Mouse (Mus musculus): ENCODE results near the gene Lpar5. TPM values are rescaled to one million over a fixed set of nuclear protein-coding genes. Genes with fewer than 3 reads are reported as not detected.

Gene Lpar5
- polyA plus RNA-seq, 1 experiment, result not detected

- Histone ChIP-seq H3K4me1 (ENCODE audit: control insufficient read depth, insufficient read depth, insufficient read length, low read length) (peaks cover 4% of the 10 kb centered on the region; the same call in 1 of the 2 replicates), H3K4me3 (ENCODE audit: insufficient read depth, low read depth, low read length) (no peak overlapping the region), H3K27ac (replicated peaks; ENCODE audit: low read depth, low read length) (no peak overlapping the region)
These were observed 62.1 kb downstream of the Lpar5 start for GRCm38 (mm10) chr6:125129710-125130402.

- Histone ChIP-seq H3K27ac (replicated peaks; ENCODE audit: low read depth, low read length) (peak within 1 kb of the TSS; percentile 76), H3K4me3 (ENCODE audit: insufficient read depth, low read depth, low read length) (peak within 1 kb of the TSS; percentile 88), H3K4me1 (ENCODE audit: control insufficient read depth, insufficient read depth, insufficient read length, low read length) (peaks cover 4% of the 10 kb centered on the region; the same call in 1 of the 2 replicates)
These were observed 63.8 kb downstream of the Lpar5 start, which contains the start of gene Nop2 for GRCm38 (mm10) chr6:125131302-125132156. Gene Nop2, plus strand, starts transcription at chr6:125131909.

Other genes with a start within 250 kb of the Lpar5 start
- 35.8 and 39.4 TPM in 2 replicates for gene Usp5, start 238.4 kb upstream of the Lpar5 start, polyA plus RNA-seq (2012; ENCODE audit: insufficient read depth, insufficient read length, missing spikeins)
- gene Cdca3, start 238.4 kb upstream of the Lpar5 start, polyA plus RNA-seq (2012; ENCODE audit: insufficient read depth, insufficient read length, missing spikeins), result 2.4 TPM in 1 of 2 replicates, not detected in the other
- not detected in 2 replicates for gene Gnb3, start 227.6 kb upstream of the Lpar5 start, polyA plus RNA-seq (2012; ENCODE audit: insufficient read depth, insufficient read length, missing spikeins)
- gene P3h3, start 210.2 kb upstream of the Lpar5 start, polyA plus RNA-seq (2012; ENCODE audit: insufficient read depth, insufficient read length, missing spikeins), result 2.7 and 3.8 TPM in 2 replicates
- gene Gpr162, start 203.9 kb upstream of the Lpar5 start, polyA plus RNA-seq (2012; ENCODE audit: insufficient read depth, insufficient read length, missing spikeins), result 0.88 TPM in 1 of 2 replicates, not detected in the other
- not detected in 2 replicates for gene Cd4, start 179.7 kb upstream of the Lpar5 start, polyA plus RNA-seq (2012; ENCODE audit: insufficient read depth, insufficient read length, missing spikeins)
- 12.2 and 15.1 TPM in 2 replicates for gene Lag3, start 156.2 kb upstream of the Lpar5 start, polyA plus RNA-seq (2012; ENCODE audit: insufficient read depth, insufficient read length, missing spikeins)
- 949 and 1,236 TPM in 2 replicates for gene Ptms, start 147.8 kb upstream of the Lpar5 start, polyA plus RNA-seq (2012; ENCODE audit: insufficient read depth, insufficient read length, missing spikeins)
- gene Mlf2, start 136.5 kb upstream of the Lpar5 start, polyA plus RNA-seq (2012; ENCODE audit: insufficient read depth, insufficient read length, missing spikeins), result 238 and 301 TPM in 2 replicates
- 74.8 and 85.4 TPM in 2 replicates for gene Cops7a, start 102.4 kb upstream of the Lpar5 start, polyA plus RNA-seq (2012; ENCODE audit: insufficient read depth, insufficient read length, missing spikeins)
- 0.54 TPM in 1 of 2 replicates, not detected in the other for gene Pianp, start 71.2 kb upstream of the Lpar5 start, polyA plus RNA-seq (2012; ENCODE audit: insufficient read depth, insufficient read length, missing spikeins)
- gene Zfp384, start 58.8 kb upstream of the Lpar5 start, polyA plus RNA-seq (2012; ENCODE audit: insufficient read depth, insufficient read length, missing spikeins), result 19.9 and 25.6 TPM in 2 replicates
- gene Ing4, start 28.2 kb upstream of the Lpar5 start, polyA plus RNA-seq (2012; ENCODE audit: insufficient read depth, insufficient read length, missing spikeins), result 32.1 and 34.0 TPM in 2 replicates
- 5.1 and 5.5 TPM in 2 replicates for gene Acrbp, start 18.2 kb upstream of the Lpar5 start, polyA plus RNA-seq (2012; ENCODE audit: insufficient read depth, insufficient read length, missing spikeins)
- 73.3 and 90.8 TPM in 2 replicates for gene Chd4, start 28.1 kb downstream of the Lpar5 start, polyA plus RNA-seq (2012; ENCODE audit: insufficient read depth, insufficient read length, missing spikeins)
- 10.0 and 16.0 TPM in 2 replicates for gene Nop2, start 64.0 kb downstream of the Lpar5 start, polyA plus RNA-seq (2012; ENCODE audit: insufficient read depth, insufficient read length, missing spikeins)
- gene Iffo1, start 77.3 kb downstream of the Lpar5 start, polyA plus RNA-seq (2012; ENCODE audit: insufficient read depth, insufficient read length, missing spikeins), result 2.9 and 3.2 TPM in 2 replicates
- gene Gapdh, start 98.5 kb downstream of the Lpar5 start, polyA plus RNA-seq (2012; ENCODE audit: insufficient read depth, insufficient read length, missing spikeins), result 1,014 and 1,139 TPM in 2 replicates
- gene Ncapd2, start 123.8 kb downstream of the Lpar5 start, polyA plus RNA-seq (2012; ENCODE audit: insufficient read depth, insufficient read length, missing spikeins), result 7.5 and 9.2 TPM in 2 replicates
- gene Mrpl51, start 123.9 kb downstream of the Lpar5 start, polyA plus RNA-seq (2012; ENCODE audit: insufficient read depth, insufficient read length, missing spikeins), result 316 and 439 TPM in 2 replicates
- gene Vamp1, start 147.6 kb downstream of the Lpar5 start, polyA plus RNA-seq (2012; ENCODE audit: insufficient read depth, insufficient read length, missing spikeins), result 5.4 and 7.7 TPM in 2 replicates
- gene Tapbpl, start 163.9 kb downstream of the Lpar5 start, polyA plus RNA-seq (2012; ENCODE audit: insufficient read depth, insufficient read length, missing spikeins), result 16.1 and 24.1 TPM in 2 replicates
- not detected in 2 replicates for gene Cd27, start 169.1 kb downstream of the Lpar5 start, polyA plus RNA-seq (2012; ENCODE audit: insufficient read depth, insufficient read length, missing spikeins)
- not detected in 2 replicates for gene Tuba3a, start 218.1 kb downstream of the Lpar5 start, polyA plus RNA-seq (2012; ENCODE audit: insufficient read depth, insufficient read length, missing spikeins)
- gene Ltbr, start 246.0 kb downstream of the Lpar5 start, polyA plus RNA-seq (2012; ENCODE audit: insufficient read depth, insufficient read length, missing spikeins), result 30.9 and 34.5 TPM in 2 replicates